Comparison of ENCODE assay signal across 16 mouse cellular contexts in genomic region chr1:125679522-125680077, GRCm38 (mm10). TPM values are rescaled to one million over a fixed set of nuclear protein-coding genes. Genes with fewer than 3 reads are reported as not detected.
DNase-seq lines count a peak whose midpoint lies in the region; ATAC-seq and TF ChIP-seq lines count a peak whose summit lies in the region.
"Had no signal": no experiment of that assay in that cellular context is flagged by ENCODE, and none has a peak within 500 bp of the region (broad histone marks: within the 10 kb centered on the region; RNA-seq: fewer than 3 reads in every experiment).

No protein-coding gene starts in this region.

- intact Hi-C loops in gastrocnemius, postnatal 14 days (cut with DNase I; ENCODE audit: low total_unique reads) = no loop called here

- TF ChIP-seq CTCF in embryonic fibroblast, embryonic 13.5 days (IDR thresholded peaks at IDR 0.05; ENCODE audit: borderline replicate concordance, insufficient read depth, low read length) = no peak
- TF ChIP-seq CTCF in hindbrain, postnatal 0 days (IDR thresholded peaks at IDR 0.05; ENCODE audit: low read depth) = no peak

- no peaks in the 10 kb centered on the region for H3K27me3 ChIP-seq in heart, embryonic 11.5 days (ENCODE audit: control insufficient read depth, insufficient read depth, low read length)
- H3K27me3 ChIP-seq in liver, embryonic 16.5 days (ENCODE audit: control insufficient read depth, insufficient read depth, low read depth, low read length) = no peaks in the 10 kb centered on the region
- H3K27me3 ChIP-seq in hindbrain, postnatal 0 days (ENCODE audit: insufficient read depth, low read length) = no peaks in the 10 kb centered on the region
- H3K27me3 ChIP-seq: hindbrain, embryonic 13.5 days; limb, embryonic 15.5 days; midbrain, embryonic 12.5 days; neural tube, embryonic 12.5 days had no signal

- WGBS in heart, embryonic 11.5 days (ENCODE audit: insufficient replicate concordance) = 59% methylated on average over 4 of the region's 4 CpGs
- WGBS in liver, embryonic 16.5 days (ENCODE audit: insufficient replicate concordance) = 63% methylated on average over 4 of the region's 4 CpGs
- 73% methylated on average over 4 of the region's 4 CpGs for WGBS in hindbrain, postnatal 0 days

- no peak for ATAC-seq in heart, embryonic 11.5 days (replicated peaks; ENCODE audit: insufficient number of reproducible peaks, low FRiP score, low TSS enrichment)
- ATAC-seq in liver, embryonic 16.5 days (ENCODE audit: low read depth) = no peak
- ATAC-seq in hindbrain, postnatal 0 days = no peak

- no peak for DNase-seq in heart, adult 18-20 months
- peak; percentile 66 for DNase-seq in 3134 (ENCODE audit: extremely low read depth, insufficient read length, low spot score)
- DNase-seq in gastrocnemius, postnatal 14 days = no peak
- no peak for DNase-seq in hindbrain, postnatal 0 days (ENCODE audit: low spot score)
- DNase-seq: adrenal gland, postnatal 10 days; cerebellum, adult 11 months; embryo, embryonic 11 days; thymus, postnatal 14 days had no signal

- H3K4me1 ChIP-seq in heart, embryonic 11.5 days (ENCODE audit: control insufficient read depth, insufficient read depth, low read length) = peaks cover 10% of the 10 kb centered on the region; the same call in 1 of the 2 replicates
- H3K4me1 ChIP-seq in embryonic fibroblast, embryonic 13.5 days (ENCODE audit: control insufficient read depth, insufficient read depth, low read length) = peaks cover 11% of the 10 kb centered on the region
- no peaks in the 10 kb centered on the region; the same call in 1 of the 2 replicates for H3K4me1 ChIP-seq in liver, embryonic 16.5 days (ENCODE audit: control insufficient read depth, low read depth, low read length)
- H3K4me1 ChIP-seq in hindbrain, postnatal 0 days (ENCODE audit: insufficient read depth, low read length) = no peaks in the 10 kb centered on the region
- H3K4me1 ChIP-seq: hindbrain, embryonic 13.5 days; midbrain, embryonic 12.5 days; neural tube, embryonic 12.5 days had no signal

- no peak overlapping the region for H3K9ac ChIP-seq in heart, embryonic 11.5 days (ENCODE audit: low read depth, low read length)
- H3K9ac ChIP-seq in liver, embryonic 16.5 days (ENCODE audit: low read depth, low read length) = no peak overlapping the region
- H3K9ac ChIP-seq in hindbrain, postnatal 0 days (replicated peaks; ENCODE audit: low read length) = no peak overlapping the region
- H3K9ac ChIP-seq: hindbrain, embryonic 13.5 days; limb, embryonic 15.5 days; midbrain, embryonic 12.5 days; neural tube, embryonic 12.5 days had no signal

- peak overlapping the region; percentile 10 for H3K27ac ChIP-seq in heart, embryonic 11.5 days (ENCODE audit: low read depth, low read length)
- H3K27ac ChIP-seq in embryonic fibroblast, embryonic 13.5 days (ENCODE audit: insufficient read depth, low read length) = peak overlapping the region; percentile 39; the same call in 1 of the 2 replicates
- no peak overlapping the region for H3K27ac ChIP-seq in liver, embryonic 16.5 days (ENCODE audit: low read length)
- no peak overlapping the region for H3K27ac ChIP-seq in hindbrain, postnatal 0 days
- H3K27ac ChIP-seq: hindbrain, embryonic 13.5 days; limb, embryonic 15.5 days; midbrain, embryonic 12.5 days; neural tube, embryonic 12.5 days had no signal

- no peak for TF ChIP-seq POLR2A in embryonic fibroblast, embryonic 13.5 days (IDR thresholded peaks at IDR 0.05; ENCODE audit: low read depth, low read length)

- no peak overlapping the region for H3K4me2 ChIP-seq in heart, embryonic 11.5 days
- H3K4me2 ChIP-seq in liver, embryonic 16.5 days (ENCODE audit: low read depth, low read length) = peak overlapping the region; percentile 27; the same call in 1 of the 2 replicates
- no peak overlapping the region for H3K4me2 ChIP-seq in hindbrain, postnatal 0 days (ENCODE audit: low read depth, low read length)
- H3K4me2 ChIP-seq: hindbrain, embryonic 13.5 days; limb, embryonic 15.5 days; midbrain, embryonic 12.5 days; neural tube, embryonic 12.5 days had no signal

- H3K9me3 ChIP-seq in heart, embryonic 11.5 days (replicated peaks; ENCODE audit: control insufficient read depth, low read length) = no peaks in the 10 kb centered on the region
- H3K9me3 ChIP-seq in liver, embryonic 16.5 days (replicated peaks; ENCODE audit: control insufficient read depth, low read length) = no peaks in the 10 kb centered on the region
- no peaks in the 10 kb centered on the region for H3K9me3 ChIP-seq in hindbrain, postnatal 0 days (ENCODE audit: low read length)
- H3K9me3 ChIP-seq: hindbrain, embryonic 13.5 days; limb, embryonic 15.5 days; midbrain, embryonic 12.5 days; neural tube, embryonic 12.5 days had no signal

- no peak overlapping the region for H3K4me3 ChIP-seq in heart, embryonic 11.5 days (ENCODE audit: low read depth, low read length)
- no peak overlapping the region for H3K4me3 ChIP-seq in embryonic fibroblast, embryonic 13.5 days (ENCODE audit: insufficient read depth, low read length)
- no peak overlapping the region for H3K4me3 ChIP-seq in liver, embryonic 16.5 days (ENCODE audit: low read depth, low read length)
- no peak overlapping the region for H3K4me3 ChIP-seq in hindbrain, postnatal 0 days (ENCODE audit: low read length)
- H3K4me3 ChIP-seq: hindbrain, embryonic 13.5 days; limb, embryonic 15.5 days; midbrain, embryonic 12.5 days; neural tube, embryonic 12.5 days had no signal

- H3K36me3 ChIP-seq in heart, embryonic 11.5 days (ENCODE audit: control insufficient read depth, insufficient read depth, low read length) = no peaks in the 10 kb centered on the region
- no peaks in the 10 kb centered on the region for H3K36me3 ChIP-seq in liver, embryonic 16.5 days (ENCODE audit: control insufficient read depth, insufficient read depth)
- no peaks in the 10 kb centered on the region for H3K36me3 ChIP-seq in hindbrain, postnatal 0 days (ENCODE audit: insufficient read depth, low read length)
- H3K36me3 ChIP-seq: hindbrain, embryonic 13.5 days; limb, embryonic 15.5 days; midbrain, embryonic 12.5 days; neural tube, embryonic 12.5 days had no signal

RNA-seq across cellular contexts. Expression of gene Gpr39, which starts 2.8 kb away (rescaled TPM):
- 2.8 and 3.5 TPM in 2 replicates for polyA plus RNA-seq in heart, embryonic 11.5 days (2014; fragmentation: Nextera tagmentation; extraction: Ambion mirVana)
- total RNA-seq in heart, adult 18-20 months (2021) = under 1 TPM; 0.22 to 0.54 TPM
- polyA plus RNA-seq in embryonic fibroblast, embryonic 13.5 days (2011; ENCODE audit: insufficient read length, low read depth, missing spikeins) = 1.2 and 3.9 TPM in 2 replicates
- polyA plus RNA-seq in liver, embryonic 16.5 days (2015; fragmentation: Nextera tagmentation; extraction: Ambion mirVana) = 3.5 and 3.6 TPM in 2 replicates
- not detected for total RNA-seq in gastrocnemius, postnatal 14 days (2021)
- total RNA-seq in hindbrain, postnatal 0 days (2014; rRNA removed) = 0.21 TPM in 1 of 2 replicates, not detected in the other
- polyA plus RNA-seq in hindbrain, postnatal 0 days (2015; fragmentation: Nextera tagmentation; extraction: Ambion mirVana) = 0.08 and 0.24 TPM in 2 replicates
- total RNA-seq: gastrocnemius, adult 8-10 months had no signal
- polyA plus RNA-seq: midbrain, embryonic 12.5 days; neural tube, embryonic 12.5 days had no signal

Comparison
In these comparisons a context has a peak if more than half of its experiments do, and no peak if none do; other contexts are left out.
1. H3K27ac ChIP-seq: peak in heart, embryonic 11.5 days (single experiment) and embryonic fibroblast, embryonic 13.5 days (single experiment); none in liver, embryonic 16.5 days (single experiment) and hindbrain, postnatal 0 days (single experiment).